Mouse (Mus musculus): Measurements from ENCODE around the gene Kremen1. TPM values are rescaled to one million over a fixed set of nuclear protein-coding genes. Genes with fewer than 3 reads are reported as not detected.

Gene Kremen1
- polyA plus RNA-seq (2012; rRNA removed), result 5.6 and 6.5 TPM in 2 replicates

DNA sequence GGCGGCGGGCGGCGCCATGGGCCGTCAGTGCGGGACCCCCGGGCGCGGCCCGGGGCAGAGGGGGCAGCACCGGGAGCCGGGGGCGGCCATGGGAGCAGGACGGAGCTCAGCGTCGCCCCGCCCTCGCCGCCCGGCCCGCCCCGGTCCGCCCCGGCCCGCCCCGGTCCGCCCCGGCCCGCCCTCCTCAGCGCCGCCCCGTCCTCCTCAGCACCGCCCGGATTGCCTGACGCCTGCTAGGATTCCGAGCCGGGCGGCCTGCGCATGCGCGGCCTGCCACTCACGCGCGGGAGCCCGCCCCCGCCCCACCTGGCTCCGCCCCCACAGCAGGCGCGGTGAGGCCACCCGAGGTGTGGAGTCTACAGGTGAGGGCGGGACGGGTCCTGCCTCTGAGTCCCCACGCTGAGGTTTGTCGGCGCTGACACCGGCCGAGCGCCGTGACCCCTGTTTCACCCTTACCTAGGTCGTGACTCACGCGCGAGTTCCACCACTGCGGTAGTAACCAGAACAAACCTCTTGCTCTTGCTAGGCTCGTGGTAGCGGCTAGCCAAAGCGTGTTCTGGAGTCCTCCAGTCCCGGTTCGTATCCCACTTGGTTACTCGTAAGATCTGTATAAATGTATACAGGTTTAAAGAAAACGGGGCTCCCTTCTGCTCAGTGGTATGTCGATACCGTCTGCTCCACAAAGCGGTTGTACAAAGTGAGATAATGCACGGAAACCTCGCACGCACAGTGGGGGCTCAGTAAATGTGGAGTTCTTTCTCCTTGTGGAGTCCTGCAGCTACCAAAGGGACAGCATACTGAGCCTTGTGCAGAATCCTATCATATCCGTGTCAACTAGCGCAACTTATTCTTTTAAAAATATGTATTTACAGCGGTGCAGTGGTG is at the start of gene Kremen1:
TSS of gene Kremen1 (minus strand) at position 51 of the 885 bp plus-strand sequence.

DNA sequence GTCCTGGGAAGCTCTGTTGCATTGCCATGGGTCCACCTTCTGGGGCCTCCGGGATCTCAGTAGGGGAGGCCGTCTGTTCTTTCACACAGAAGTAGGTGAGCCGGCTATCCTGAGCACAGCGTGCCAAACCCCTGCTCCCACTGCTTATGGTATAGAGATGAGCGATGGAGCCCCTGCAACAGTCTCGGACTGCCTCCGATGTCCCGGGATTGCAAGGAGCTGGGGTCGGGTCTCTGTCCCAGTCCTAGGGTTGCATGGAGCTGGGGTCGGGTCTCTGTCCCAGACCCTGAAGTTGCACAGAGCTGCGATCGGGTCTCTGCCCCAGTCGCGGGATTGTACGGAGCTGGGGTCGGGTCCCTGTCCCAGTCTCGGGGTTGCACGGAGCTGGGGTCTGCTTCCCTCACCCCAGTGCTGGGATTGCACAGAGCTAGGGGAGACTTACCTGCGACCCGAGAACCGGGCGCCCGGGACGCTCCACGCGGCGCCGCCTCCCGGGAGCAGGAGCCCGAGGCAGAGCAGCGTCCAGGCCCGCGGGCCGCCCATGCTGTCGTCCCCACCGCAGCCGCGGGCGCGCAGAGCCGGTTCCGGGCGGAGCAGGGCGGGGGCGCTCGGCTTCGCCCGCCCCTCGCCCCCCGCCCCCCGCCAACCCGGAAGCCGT is 109.5 kb downstream of the Kremen1 start, which contains the start of gene Emid1:
TSS of gene Emid1 (minus strand) at position 578 of the 658 bp plus-strand sequence.

Other genes starting within 250 kb of the Kremen1 start
- gene Rasl10a, start 203.4 kb downstream of the Kremen1 start, polyA plus RNA-seq (2012; rRNA removed), result 2.5 and 3.3 TPM in 2 replicates
- 31.6 and 35.2 TPM in 2 replicates for gene Gas2l1, start 196.2 kb downstream of the Kremen1 start, polyA plus RNA-seq (2012; rRNA removed)
- 41.7 and 43.8 TPM in 2 replicates for gene Rhbdd3, start 162.6 kb downstream of the Kremen1 start, polyA plus RNA-seq (2012; rRNA removed)
- gene Ewsr1, start 162.3 kb downstream of the Kremen1 start, polyA plus RNA-seq (2012; rRNA removed), result 380 and 383 TPM in 2 replicates
- 12.8 and 15.2 TPM in 2 replicates for gene Emid1, start 109.3 kb downstream of the Kremen1 start, polyA plus RNA-seq (2012; rRNA removed)
- gene Znrf3, start 183.3 kb upstream of the Kremen1 start, polyA plus RNA-seq (2012; rRNA removed), result 3.5 and 3.8 TPM in 2 replicates